ENCODE assay signal across 8 mouse cellular contexts in the genomic region with DNA sequence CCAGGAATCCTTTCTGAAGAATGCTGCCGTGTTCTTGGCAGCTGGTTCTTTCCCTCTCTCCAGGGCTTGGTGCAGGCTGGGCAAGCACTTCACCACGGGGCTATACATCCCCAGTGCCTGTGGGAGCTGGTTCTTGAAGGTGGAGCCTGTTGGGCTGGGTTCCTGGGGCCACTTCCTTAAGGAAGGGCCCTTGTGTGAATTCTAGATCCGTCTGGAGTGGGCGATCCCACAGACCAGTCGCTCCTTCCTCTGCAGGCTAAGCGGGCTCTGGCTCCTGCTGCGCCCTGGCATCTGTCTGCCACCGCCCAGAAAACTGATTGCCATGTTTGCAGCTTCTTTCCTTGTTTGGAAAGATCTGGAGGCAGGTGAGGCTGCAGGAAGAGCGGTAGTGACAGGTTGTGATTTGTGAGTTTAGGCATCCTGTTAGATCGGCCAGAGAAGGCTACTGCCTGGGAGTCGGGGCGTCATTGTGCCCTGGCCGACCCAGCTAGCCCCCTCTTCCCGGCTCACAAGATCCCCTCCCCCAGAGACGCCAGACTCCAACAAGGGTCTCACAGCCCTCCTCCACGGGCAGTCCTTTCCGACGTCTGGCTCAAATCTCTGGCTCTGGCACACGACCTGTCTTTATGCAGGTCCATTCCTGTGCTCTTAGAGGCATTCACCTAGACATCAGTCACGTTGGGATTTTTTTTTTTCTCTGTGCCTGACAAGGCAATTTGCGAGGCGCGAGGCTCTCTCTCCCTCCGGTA.
DNase-seq lines count a peak whose midpoint lies in the region; ATAC-seq and TF ChIP-seq lines count a peak whose summit lies in the region.

No protein-coding gene starts in this region.

- peaks cover 15% of the 10 kb centered on the region for H3K4me1 ChIP-seq in heart, embryonic 13.5 days
- peaks cover 25% of the 10 kb centered on the region for H3K4me1 ChIP-seq in E14TG2a.4 (replicated peaks; ENCODE audit: low read depth, low read length)
- H3K4me1 ChIP-seq in forebrain, embryonic 12.5 days = peaks cover 14% of the 10 kb centered on the region
- H3K4me1 ChIP-seq in limb, embryonic 15.5 days = peaks cover 15% of the 10 kb centered on the region

- H3K9me3 ChIP-seq in heart, embryonic 13.5 days = no peaks in the 10 kb centered on the region
- peaks cover 9% of the 10 kb centered on the region; the same call in 1 of the 2 replicates for H3K9me3 ChIP-seq in E14TG2a.4 (ENCODE audit: low read length)
- H3K9me3 ChIP-seq in forebrain, embryonic 12.5 days = no peaks in the 10 kb centered on the region
- H3K9me3 ChIP-seq in limb, embryonic 15.5 days = no peaks in the 10 kb centered on the region

- WGBS in heart, embryonic 13.5 days = 2% methylated on average over 24 of the region's 24 CpGs
- 3% methylated on average over 24 of the region's 24 CpGs for WGBS in forebrain, embryonic 12.5 days
- WGBS in limb, embryonic 15.5 days = 3% methylated on average over 24 of the region's 24 CpGs

- H3K36me3 ChIP-seq in heart, embryonic 13.5 days = no peaks in the 10 kb centered on the region
- H3K36me3 ChIP-seq in E14TG2a.4 (ENCODE audit: insufficient read depth, low read length) = no peaks in the 10 kb centered on the region
- no peaks in the 10 kb centered on the region for H3K36me3 ChIP-seq in forebrain, embryonic 12.5 days (replicated peaks)
- H3K36me3 ChIP-seq in limb, embryonic 15.5 days = no peaks in the 10 kb centered on the region

- peak overlapping the region; percentile 45 for H3K4me3 ChIP-seq in heart, embryonic 13.5 days
- H3K4me3 ChIP-seq in E14TG2a.4 (replicated peaks; ENCODE audit: low read length) = peak overlapping the region; percentile 70
- peak overlapping the region; percentile 35 for H3K4me3 ChIP-seq in forebrain, embryonic 12.5 days (replicated peaks)
- peak overlapping the region; percentile 26 for H3K4me3 ChIP-seq in limb, embryonic 15.5 days

- DNase-seq in heart, postnatal 4 days = no peak
- DNase-seq in adipocyte (ENCODE audit: low spot score) = no peak
- no peak for DNase-seq in gastrocnemius, adult 8-10 months (ENCODE audit: low spot score in 2 of 2)
- DNase-seq in right cerebral cortex, postnatal 14 days = no peak

- TF ChIP-seq CTCF in E14TG2a.4 (conservative IDR thresholded peaks at IDR 0.05; ENCODE audit: low read length) = no peak

- H3K27ac ChIP-seq in heart, embryonic 13.5 days (replicated peaks) = no peak overlapping the region
- H3K27ac ChIP-seq in forebrain, embryonic 12.5 days = peak overlapping the region; percentile 54
- no peak overlapping the region for H3K27ac ChIP-seq in limb, embryonic 15.5 days

- no peak overlapping the region for H3K9ac ChIP-seq in heart, embryonic 13.5 days
- H3K9ac ChIP-seq in forebrain, embryonic 12.5 days = peak overlapping the region; percentile 44
- no peak overlapping the region for H3K9ac ChIP-seq in limb, embryonic 15.5 days

- peak overlapping the region; percentile 68 for H3K4me2 ChIP-seq in heart, embryonic 13.5 days
- peak overlapping the region; percentile 68 for H3K4me2 ChIP-seq in forebrain, embryonic 12.5 days
- H3K4me2 ChIP-seq in limb, embryonic 15.5 days = peak overlapping the region; percentile 45

- peaks cover 73% of the 10 kb centered on the region for H3K27me3 ChIP-seq in heart, embryonic 13.5 days (replicated peaks)
- H3K27me3 ChIP-seq in E14TG2a.4 (ENCODE audit: insufficient read depth, low read length) = peaks cover 84% of the 10 kb centered on the region
- peaks cover 49% of the 10 kb centered on the region for H3K27me3 ChIP-seq in forebrain, embryonic 12.5 days
- peaks cover 45% of the 10 kb centered on the region for H3K27me3 ChIP-seq in limb, embryonic 15.5 days

- no peak for ATAC-seq in heart, embryonic 13.5 days (ENCODE audit: extremely low read depth, insufficient number of reproducible peaks, low FRiP score, low TSS enrichment)
- peak; percentile 64 for ATAC-seq in forebrain, embryonic 12.5 days (ENCODE audit: low FRiP score)
- ATAC-seq in limb, embryonic 15.5 days (ENCODE audit: insufficient number of reproducible peaks, low FRiP score, low TSS enrichment, low read depth) = no peak
